Mouse (Mus musculus) gastrocnemius, postnatal 14 days (tissue): ENCODE measurements around the gene Ttll12. TPM values are rescaled to one million over a fixed set of nuclear protein-coding genes. Genes with fewer than 3 reads are reported as not detected.

ENCODE experiments used
- DNase-seq: peaks from one replicate; pipeline ENCODE4 v3.0.0; 2021; ENCODE audit warnings: mixed read lengths
- intact Hi-C: fragments of 180-260 bp; cut with DNase I; formaldehyde crosslinking; loops from one replicate; pipeline ENCODE4 v1.15.1; 2025; ENCODE audit warnings: low total_unique reads
- total RNA-seq, 2 experiments: library from RNA; stranded (reverse); gene quantifications; 2 replicates each; pipeline ENCODE4 v1.2.3; 2021

Gene Ttll12
- total RNA-seq, 2 experiments from 2014 or later: 6.3 to 8.3 TPM

DNA sequence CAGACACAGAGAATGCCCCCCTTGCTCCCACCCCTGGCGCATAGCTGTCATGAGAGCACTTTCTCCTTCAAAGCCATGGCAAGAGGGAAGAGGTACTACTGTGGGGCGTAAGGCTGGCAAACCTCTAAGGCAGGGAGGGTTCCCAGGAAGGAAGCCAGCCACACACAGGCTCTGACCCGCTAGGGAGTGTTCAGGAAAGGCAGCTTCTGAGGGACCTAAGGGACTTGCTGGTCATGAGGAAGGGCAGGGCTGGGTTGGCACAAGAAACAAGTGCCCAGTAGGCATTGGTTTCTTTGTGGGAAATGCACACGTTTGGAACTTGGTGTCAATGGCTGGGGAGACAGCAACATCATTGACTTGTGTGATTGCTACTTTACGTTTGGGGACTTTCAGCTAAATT is 29.0 kb downstream of the Ttll12 start:
- no peak for DNase-seq
- intact Hi-C loops: no loop called here

DNA sequence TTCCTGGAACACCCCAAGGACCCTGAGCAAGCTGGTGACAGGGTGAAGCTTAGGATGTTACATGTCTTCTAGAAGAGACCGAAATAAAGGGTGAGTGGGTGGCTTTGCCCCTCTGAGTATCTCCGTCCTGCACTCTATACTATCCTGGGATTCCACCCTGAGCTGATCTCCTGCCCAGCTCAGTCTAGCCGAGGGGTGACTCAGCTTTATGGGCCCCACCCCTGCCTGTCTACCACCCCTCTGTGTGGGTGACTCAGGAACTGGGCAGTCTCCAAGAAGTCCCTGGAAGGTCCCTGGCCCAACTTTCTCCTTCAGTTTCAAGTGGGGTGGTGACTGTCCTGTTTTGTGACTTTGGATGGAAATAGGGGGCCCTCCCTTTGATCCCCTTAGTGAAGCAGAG is 29.5 kb downstream of the Ttll12 start:
- intact Hi-C loops: no loop called here
- peak; percentile 49 for DNase-seq

DNA sequence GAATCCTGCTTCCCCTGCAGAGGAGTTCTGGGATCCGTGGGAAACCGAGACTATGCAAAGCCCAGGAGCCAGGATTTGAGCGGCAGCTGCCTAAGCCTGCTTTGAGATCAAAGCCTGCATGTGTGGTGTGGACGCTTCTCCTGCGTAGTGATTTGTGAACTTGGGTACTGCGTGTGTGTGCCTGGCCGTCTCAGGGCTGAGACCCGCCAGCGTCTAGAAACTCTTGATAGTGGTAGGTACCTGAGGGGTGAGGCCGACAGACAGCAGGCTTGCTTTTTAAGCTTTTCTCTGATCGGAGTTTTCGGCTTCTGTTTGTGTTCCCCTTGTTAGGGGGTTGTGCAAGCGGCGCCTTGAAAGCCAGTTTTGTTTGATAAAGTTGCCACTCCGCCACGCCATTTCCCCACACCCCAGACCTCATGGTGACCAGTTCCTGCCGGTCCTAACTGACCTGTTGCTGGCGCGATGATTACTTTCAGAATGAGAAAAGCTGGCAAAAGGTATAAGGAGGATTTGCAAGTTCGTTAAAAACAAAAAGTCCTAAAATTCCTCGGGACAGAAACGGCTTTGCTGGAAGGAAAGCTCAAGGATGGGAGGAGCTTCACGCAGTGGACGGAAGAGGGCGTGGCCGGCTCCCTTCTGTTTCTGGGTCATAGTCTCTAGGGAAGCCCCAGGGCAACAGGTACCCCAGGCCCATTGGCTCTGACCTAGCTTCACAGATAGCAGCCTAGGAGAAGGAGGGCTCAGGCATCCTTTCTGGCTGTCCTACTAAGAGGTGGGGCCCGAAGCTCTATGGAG is 30.9 kb downstream of the Ttll12 start:
- intact Hi-C loops: no loop called here

DNA sequence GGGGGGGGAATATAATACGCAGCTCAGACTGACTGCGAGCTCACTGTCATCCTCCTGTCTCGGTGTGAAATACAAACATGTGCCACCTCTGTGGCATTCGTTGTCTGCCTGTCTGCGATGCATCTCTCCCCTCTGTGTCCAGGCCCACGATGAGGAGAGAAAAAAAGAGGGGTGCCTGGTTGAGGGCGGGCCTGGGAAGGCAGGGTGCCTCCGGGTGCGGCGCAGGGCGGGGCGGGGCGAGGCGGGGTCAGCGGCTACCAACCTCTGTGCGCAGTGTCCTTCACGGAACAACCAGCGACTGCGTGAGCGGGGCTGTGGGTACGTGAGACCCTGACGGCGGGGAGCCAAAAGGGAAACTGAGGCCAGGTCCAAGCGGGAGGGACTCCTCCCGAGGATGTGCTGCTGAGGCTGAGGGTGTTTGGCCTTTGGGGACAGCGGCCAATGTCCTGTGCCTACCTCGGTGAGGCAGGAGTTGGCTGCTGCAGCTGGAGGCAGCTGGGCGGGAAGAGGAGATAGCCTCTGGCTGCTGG is 31.6 kb downstream of the Ttll12 start, which contains the start of the genes Tspo and Mcat:
TSS of gene Tspo (plus strand) at position 266 of the 530 bp plus-strand sequence.
TSS of gene Mcat (minus strand) at position 461 of the 530 bp plus-strand sequence.
- DNase-seq: peak; percentile 66
- intact Hi-C loops: no loop called here

More for the DNA sequence above, 30.9 kb downstream of the Ttll12 start:
- DNase-seq: no peak

DNA sequence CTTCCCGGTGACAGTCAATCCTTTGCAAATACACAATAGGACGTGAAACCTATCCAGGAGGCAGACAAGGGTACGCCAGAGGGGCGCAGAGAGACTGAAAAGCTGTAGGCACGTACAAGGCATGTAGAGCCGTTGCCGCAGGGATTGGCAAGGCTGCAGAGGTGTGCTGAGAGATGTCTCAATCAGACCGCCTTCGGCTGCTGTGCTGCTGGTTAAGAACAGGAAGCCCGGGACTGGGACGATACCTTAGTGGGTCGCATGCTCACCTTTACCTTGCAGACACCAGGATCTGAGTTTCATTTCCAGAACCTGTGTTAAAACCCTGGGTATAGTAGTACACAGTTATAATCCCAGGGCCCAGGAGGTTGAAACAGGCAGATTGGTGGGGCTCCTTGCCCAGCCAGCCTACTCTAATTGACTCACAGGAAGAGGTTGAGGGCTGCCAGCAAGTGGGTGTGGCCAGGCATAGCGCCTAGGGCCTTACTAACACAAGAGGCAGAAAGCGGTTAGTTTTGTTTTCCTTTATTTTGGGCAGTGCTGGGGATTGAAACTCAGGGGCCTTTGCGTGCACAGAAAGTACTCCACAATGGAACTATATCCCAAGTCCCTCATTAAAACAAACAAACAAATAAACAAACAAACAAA is 32.2 kb downstream of the Ttll12 start:
- intact Hi-C loops: no loop called here
- DNase-seq: peak; percentile 90

DNA sequence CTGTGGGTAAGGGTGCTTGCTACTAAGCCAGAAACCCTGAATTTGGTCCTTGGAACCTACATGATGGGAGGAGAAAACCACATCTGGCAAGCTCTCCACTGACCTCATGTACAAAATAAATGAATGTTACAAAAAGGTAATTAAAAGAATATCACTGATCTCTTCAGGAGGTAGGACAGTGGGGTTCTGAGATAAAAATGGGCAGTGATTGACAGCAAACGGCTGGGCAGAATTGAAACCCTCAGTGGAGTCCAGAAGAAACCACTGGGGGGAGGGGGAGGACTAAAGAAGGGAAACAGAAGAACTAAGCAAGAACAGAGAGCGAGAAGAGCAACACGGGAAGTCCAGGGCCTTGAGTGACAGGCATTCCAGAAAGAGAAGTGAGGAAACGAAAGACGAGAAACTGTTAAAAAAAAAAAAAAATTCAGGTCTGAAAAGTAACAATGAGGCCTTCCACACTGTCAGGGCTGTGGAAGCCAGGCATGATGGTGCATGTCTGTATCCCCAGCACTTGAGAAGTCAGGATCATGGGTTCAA is 33.9 kb downstream of the Ttll12 start:
- intact Hi-C loops: no loop called here

DNA sequence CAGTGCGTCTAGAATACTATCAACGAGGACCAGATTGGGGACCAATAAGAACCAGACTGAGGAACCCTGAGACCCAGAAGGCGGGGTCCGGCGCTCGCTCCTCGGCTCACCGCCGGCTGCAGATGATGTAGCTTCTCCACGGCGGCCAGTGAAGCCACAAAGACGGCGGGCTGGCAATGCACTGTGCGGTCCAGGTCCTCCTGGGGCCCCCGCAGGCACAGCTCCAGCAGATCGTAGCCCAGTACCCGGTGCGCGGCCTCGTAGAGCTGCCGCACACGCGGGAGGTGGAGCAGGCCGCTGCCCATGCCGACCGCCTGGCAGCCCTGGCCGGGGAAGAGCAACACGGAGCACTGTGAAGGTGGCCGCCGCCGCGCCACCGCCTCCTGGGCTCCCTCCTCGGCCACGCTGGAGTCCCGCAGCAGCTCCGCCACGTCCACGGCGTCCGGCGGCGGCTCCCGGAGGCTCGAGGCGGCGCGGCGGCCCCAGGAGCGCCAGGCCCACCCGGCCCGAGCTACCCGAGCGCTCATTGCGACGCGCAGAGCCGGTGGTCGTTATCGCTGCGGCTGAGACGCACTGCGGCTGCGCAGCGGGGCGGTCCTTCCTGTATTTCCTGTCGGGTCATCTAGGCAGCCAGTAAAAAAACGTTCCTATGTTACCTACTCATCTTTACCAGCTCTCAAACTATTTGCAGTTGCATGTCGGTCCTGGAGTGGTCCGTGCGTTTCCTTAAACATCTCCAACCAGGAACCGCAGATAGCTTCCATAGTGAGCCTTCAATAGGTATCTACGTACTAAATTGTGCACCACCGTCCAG is 39.6 kb downstream of the Ttll12 start:
- intact Hi-C loops: no loop called here
- DNase-seq: peak; percentile 86

More for the DNA sequence above, 33.9 kb downstream of the Ttll12 start:
- no peak for DNase-seq

DNA sequence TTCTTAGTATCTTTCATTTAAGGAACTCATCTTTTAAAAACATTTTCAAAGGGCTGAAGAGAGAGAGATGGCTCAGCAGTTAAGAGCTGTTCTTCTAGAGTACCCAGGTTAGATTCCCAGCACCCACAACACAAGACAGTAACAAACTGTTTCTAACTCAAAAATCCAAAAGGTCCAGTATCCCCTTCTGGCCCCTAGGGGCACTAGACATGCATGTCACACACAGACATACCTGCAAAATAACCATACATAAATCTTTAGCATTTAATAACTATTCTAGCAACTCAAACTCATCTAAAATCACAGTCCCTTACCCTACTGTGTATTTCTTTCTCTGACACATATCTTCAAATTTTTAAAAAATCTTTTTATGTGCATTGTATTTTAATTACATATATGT is 41.1 kb downstream of the Ttll12 start:
- no peak for DNase-seq
- intact Hi-C loops: no loop called here

DNA sequence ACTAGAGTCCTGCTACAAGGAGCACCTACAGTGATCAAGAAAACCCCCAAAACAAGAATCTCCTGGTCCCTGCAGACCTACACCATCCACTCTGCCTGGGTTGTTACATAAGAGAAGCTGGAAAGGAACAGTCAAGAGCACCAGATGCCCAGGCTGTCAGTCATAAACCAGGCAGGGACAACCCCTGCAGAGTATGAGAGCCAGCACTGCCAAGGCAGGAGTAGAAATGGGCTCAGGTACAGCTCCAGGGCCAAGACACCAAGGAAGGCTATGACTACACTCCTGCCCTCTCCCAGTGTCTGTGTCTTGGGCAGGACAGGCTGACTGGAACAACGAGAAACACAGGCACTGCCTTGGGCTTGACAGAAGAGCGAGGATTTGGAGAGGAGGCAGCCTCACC is 44.8 kb downstream of the Ttll12 start:
- no peak for DNase-seq
- intact Hi-C loops: no loop called here

DNA sequence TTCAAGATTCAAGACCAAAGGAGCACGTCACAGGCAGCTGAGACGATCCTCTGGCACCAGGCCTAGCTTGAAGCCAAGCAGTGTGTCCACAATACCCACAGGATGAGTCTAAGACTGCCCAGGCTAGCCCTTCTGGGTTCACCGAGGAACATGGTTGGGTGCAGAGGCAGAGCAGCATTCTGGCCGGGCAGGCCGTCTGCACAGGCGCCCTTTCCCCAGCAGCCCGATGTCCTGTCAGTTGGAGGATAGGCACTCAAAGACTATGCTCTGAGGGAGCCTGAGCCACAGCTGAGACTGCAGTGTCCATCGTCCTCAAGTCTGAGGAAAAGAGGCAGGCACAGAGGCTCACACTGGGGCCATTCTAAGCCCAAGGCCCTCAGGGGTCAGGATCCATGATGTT is 47.8 kb downstream of the Ttll12 start:
- DNase-seq: no peak
- intact Hi-C loops: no loop called here

DNA sequence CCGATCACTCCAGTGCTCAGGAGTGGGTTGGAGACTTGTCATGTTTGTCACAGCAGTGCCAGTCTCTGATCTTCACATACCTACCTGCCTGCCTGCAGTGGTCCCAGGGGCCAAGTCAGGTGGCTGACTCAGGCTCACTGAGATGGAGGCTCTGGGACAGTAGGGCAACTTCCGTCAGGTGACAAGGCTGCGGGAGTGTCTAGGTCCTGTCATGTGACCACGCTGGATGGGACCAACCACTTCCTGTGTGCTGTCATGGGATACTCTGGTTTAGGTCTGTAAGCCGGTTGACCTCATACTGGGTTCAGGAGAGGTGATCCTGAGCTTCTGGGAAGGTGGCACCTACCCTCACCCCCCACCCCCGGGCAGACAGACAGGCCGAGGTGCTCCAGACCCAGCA is 48.9 kb downstream of the Ttll12 start:
- no peak for DNase-seq
- intact Hi-C loops: no loop called here

DNA sequence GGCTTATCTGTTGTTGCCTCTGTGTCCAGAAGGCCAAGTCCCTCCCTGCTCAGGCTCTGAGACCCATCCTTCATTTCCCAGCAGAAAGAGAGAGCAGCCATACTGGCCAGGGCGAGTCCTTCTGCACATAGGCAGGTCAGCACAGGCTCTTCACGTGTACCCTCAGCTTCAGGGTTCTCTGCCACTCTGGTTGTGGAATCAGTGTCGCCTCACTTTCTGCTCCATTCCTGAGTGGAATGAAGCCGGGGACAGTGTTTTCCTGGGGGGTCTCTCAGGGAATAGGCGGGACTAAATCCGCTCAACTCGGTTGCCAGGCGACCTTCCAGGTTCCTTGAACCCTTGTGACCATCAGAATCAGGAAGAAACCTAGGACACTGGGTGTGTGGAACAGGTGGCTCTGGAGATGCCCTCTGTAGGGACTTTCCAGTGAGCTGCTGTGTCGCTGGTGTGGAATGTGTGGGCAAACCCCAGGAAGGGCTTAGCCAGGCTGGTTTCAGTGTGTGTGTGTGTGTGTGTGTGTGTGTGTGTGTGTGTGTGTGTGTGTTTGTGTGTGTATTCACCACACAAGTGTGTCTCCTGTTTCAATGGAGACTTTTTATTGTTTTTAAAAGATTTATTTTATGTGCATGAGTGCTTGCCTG is 53.2 kb downstream of the Ttll12 start:
- intact Hi-C loops: no loop called here
- no peak for DNase-seq

DNA sequence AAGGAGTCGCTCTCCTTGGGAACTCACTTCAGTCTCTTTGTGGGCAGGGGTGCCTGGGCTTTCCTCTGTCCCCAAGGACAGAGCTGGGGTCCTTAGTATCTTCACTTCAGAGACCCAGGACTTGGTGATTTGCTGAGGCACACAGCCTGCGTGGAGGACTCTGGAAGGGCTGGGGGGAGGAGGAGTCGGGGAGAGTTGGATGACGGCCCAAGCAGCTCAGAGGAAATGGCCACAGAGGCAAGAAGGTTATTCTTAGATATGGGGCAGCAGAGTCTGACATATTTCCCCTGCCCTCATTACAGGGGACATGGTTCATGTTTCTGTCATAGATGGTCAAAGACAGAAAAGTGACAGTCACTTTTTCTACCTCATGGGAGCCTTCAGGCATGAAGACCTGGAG is 55.1 kb downstream of the Ttll12 start:
- DNase-seq: peak; percentile 70

DNA sequence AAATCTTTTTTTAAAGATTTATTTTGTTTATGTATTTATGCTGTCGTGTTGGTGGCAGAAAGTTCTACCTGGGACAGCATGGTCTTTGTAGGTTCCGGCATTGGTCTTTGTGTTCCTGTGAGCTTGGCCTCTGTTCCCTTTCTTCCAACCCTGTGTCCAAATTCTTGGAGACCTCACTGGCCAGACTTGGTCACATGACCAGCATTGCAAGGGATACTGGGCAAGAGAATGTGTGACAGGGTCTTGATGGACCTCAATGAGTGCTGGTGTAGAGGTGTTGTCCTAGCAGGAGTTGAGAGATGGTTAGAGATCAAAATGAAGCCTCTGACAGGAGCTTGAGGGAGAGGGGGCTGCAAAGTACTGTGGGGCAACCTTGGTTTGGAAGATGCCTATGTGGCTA is 56.1 kb downstream of the Ttll12 start:
- no peak for DNase-seq
- intact Hi-C loops: no loop called here

More for the DNA sequence above, 55.1 kb downstream of the Ttll12 start:
- intact Hi-C loops: no loop called here

DNA sequence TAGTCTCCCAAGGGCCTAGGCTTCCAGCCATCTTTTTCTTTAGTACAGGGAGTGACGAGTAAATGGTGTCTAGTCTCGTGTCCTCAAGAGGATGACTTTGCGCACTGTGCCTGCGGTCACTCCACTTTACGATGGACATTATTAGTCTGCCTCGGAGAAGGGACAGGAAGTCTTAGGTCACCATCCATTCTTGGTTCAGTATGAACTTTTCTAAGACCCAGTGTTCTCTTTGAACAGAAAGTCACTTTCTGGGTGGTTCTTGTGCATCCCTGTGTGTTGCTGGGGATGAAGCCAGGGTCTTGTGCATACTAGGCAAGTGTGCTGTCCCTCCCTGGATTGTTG is 59.1 kb downstream of the Ttll12 start:
- DNase-seq: no peak
- intact Hi-C loops: no loop called here

DNA sequence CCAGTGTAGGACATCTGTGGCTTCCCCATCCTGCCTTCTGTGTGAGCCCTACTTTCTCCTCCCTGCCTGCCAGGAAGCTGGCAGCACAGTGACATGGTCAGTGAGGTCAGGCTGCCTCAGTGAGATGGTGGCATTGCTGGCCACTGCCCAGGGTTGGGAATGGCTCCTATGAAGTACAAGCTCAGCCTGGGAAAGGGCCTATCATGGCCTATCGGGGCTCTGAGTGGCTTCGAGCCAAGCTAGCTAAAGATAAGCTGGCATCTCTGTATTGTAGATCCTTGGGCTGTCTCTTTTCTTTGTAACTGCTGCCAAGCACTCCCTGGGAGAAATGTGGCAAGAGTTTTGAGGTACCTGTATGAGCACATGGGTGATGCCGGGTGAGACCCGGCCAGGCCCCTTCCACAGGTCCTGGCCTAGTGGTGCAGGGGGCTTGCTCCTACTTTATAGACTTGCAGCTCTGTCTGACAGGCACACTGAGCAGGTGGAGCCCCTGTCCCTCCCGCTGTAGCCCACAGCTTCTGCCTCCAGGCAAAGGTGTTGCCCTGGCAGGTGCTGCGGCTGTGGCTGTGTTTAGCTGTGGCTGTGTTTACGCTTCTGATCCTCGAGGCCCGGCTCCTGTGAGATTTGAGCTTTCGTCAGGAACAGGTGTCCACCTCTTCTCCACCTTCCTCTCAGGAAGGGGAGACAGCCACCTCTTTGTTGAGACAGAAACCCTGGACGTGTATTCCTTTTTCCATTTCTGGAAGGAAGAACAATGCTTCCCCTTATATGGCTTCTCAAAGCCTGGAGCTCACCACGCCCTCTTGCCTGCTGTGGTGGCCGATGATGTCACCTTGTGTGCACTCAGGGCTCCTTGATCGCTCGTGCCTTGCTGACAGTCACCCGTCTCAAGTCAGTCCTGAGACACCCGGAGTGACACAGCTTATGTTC is 59.7 kb downstream of the Ttll12 start:
- intact Hi-C loops: no loop called here
- no peak for DNase-seq

DNA sequence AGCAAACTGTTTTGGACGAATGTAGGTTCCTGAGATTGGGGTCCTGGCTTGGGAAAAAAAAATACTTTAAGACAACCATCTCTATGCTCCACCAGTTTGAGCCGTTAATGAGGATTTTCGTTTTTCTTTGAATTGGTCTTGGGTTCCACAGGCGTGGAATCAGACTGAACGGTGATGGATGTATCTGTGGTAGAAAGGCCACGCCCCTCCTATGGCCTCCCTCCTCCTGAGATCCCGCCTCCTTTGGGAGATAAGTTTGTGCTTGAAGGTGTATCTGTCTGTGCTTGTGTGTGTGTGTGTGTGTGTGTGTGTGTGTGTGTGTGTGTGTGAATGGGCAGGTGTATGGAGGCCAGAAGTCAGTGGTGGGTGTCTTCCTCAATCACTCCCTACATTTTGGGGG is 62.4 kb downstream of the Ttll12 start:
- no peak for DNase-seq
- intact Hi-C loops: no loop called here

DNA sequence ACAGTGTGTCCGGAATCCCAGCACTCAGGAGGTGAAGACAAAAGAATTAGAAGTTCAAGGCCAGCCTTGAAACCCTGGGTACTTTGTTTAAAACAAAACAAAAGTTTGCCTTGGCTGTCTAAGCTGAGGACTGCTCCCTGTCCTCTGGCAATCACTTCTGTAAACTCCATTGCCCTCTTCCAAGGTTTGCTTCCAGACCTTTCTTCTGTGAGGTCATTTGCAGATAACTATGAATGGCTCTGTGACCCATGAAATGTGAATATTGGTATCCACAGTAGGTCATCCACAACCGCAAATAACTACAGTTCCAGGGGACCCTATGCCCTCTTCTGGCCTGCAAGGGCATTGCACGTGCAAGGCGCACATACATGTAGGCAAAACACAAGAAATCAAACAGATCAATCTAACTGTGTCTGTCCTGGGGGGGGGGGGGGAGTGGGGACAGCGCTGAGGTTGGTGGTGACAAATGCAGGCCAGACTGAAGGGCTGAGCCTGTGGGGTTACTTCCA is 62.9 kb downstream of the Ttll12 start:
- DNase-seq: no peak
- intact Hi-C loops: no loop called here
